Mouse (Mus musculus) midbrain, postnatal 0 days (tissue): ENCODE data around the gene 1700001O22Rik. TPM values are rescaled to one million over a fixed set of nuclear protein-coding genes. Genes with fewer than 3 reads are reported as not detected.

Experiments used
- ATAC-seq: fragments of 200-750 bp; cut with Nextera tagmentation; 2 replicates; pipeline ENCODE4 v1.8.0; 2017; ENCODE audit warnings: moderate number of reproducible peaks, mild to moderate bottlenecking, moderate TSS enrichment, moderate library complexity; ENCODE audit not compliant: low FRiP score
- DNase-seq: peaks from one replicate; pipeline ENCODE4 v3.0.0-alpha.2; 2015; ENCODE audit warnings: low spot score
- H3K27ac ChIP-seq: fragments of 300-500 bp; sonication (generic); 2 replicates; pipeline ENCODE4 v1.5.1; 2014; ENCODE audit warnings: low read depth, mild to moderate bottlenecking, low read length, mixed read lengths
- H3K27me3 ChIP-seq: fragments of 300-500 bp; sonication (generic); 2 replicates; pipeline ENCODE4 v1.6.1; 2014; ENCODE audit warnings: low read length, control low read depth, mixed read lengths; ENCODE audit not compliant: insufficient read depth
- H3K36me3 ChIP-seq: fragments of 300-500 bp; sonication (generic); 2 replicates; pipeline ENCODE4 v1.6.1; 2014; ENCODE audit warnings: low read length, control low read depth, mixed read lengths; ENCODE audit not compliant: insufficient read depth
- H3K4me1 ChIP-seq: fragments of 300-500 bp; sonication (generic); 2 replicates; pipeline ENCODE4 v1.6.1; 2014; ENCODE audit warnings: mild to moderate bottlenecking, control low read depth, antibody characterized with exemption, low read length, mixed read lengths; ENCODE audit not compliant: insufficient read depth
- H3K4me2 ChIP-seq: fragments of 300-500 bp; sonication (generic); 2 replicates; pipeline ENCODE4 v1.6.1; 2014; ENCODE audit warnings: low read depth, mild to moderate bottlenecking, low read length, mixed read lengths; ENCODE audit not compliant: poor library complexity, severe bottlenecking
- H3K4me3 ChIP-seq: fragments of 300-500 bp; sonication (generic); 2 replicates; pipeline ENCODE4 v1.5.1; 2014; ENCODE audit warnings: low read depth, mild to moderate bottlenecking, low read length, moderate library complexity
- H3K9ac ChIP-seq: fragments of 300-500 bp; sonication (generic); replicated peaks from 2 replicates; pipeline ENCODE4 v1.6.1; 2014; ENCODE audit warnings: mild to moderate bottlenecking, low read length, moderate library complexity, mixed read lengths; ENCODE audit not compliant: poor library complexity, severe bottlenecking
- H3K9me3 ChIP-seq: fragments of 300-500 bp; sonication (generic); 2 replicates; pipeline ENCODE4 v1.6.1; 2016; ENCODE audit warnings: low read length, control low read depth
- CTCF ChIP-seq: IDR thresholded peaks from 2 replicates; pipeline ENCODE4 v1.5.1; 2016; ENCODE audit warnings: antibody characterized with exemption, mild to moderate bottlenecking
- WGBS: fragments of 180-500 bp; shearing (Covaris S2); extraction: QIAGEN DNeasy Blood & Tissue Kit; methylation state at CpG from one replicate; pipeline ENCODE4 v1.1.7; 2014; 5-methylcytosine and 5-hydroxymethylcytosine counted together
- polyA plus RNA-seq: library from polyadenylated mRNA; unstranded; fragments of >200 nt; fragmentation: Nextera tagmentation; extraction: Ambion mirVana; gene quantifications from 2 replicates; pipeline ENCODE4 v1.2.1, GENCODE M21; 2015
- total RNA-seq: library from RNA; depleted of rRNA; stranded (reverse); fragments of >200 nt; gene quantifications from 2 replicates; pipeline ENCODE4 v1.2.3, GENCODE M21; 2014

1700001O22Rik gene
- total and polyA plus RNA-seq, 2 experiments from 2014 or later, result 1.5 to 2.4 TPM

DNA sequence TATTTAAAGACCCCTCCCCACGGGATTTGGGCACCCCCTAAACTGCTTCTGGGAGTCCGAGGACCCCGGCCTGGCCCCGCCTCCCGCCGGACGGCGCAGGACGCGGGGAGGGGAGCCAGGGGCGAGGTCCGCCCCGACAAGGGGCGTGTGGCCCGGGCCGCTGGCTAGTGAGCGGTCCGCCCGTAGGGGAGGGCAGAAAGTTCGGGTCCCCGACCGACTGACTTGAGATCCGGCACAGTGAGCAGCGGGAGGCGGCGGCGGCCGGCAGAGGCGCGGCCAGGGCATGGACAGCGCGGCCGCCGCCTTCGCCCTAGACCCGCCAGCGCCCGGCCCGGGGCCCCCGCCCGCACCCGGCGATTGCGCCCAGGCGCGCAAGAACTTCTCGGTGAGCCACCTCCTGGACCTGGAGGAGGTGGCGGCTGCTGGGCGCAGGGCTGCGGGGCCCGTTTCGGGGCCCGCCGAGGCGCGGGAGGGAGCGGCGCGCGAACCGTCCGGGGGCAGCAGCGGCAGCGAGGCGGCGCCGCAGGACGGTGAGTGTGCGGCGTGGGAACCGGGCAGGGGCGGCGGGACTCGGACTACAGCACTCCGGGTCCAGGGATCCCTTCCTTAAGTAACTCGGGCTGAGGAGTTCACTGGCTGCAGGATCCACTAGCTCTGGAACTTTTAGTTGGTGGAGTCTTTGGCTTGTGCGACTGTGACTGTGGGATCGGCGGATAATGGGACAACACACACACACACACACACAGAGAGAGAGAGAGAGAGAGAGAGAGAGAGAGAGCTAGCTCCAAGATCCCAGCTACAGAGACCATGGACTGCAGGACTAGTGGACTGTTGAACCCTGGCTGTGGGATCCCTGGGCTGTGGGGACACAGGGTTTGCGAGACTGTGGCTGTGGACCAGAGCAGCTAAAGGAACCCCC is 42.0 kb upstream of the 1700001O22Rik start:
- Histone ChIP-seq H3K4me2 (peak overlapping the region; percentile 79), H3K4me3 (peak overlapping the region; percentile 40), H3K27me3 (peaks cover 27% of the 10 kb centered on the region), H3K36me3 (no peaks in the 10 kb centered on the region), H3K27ac (no peak overlapping the region), H3K9me3 (no peaks in the 10 kb centered on the region), H3K4me1 (0 out of 2 replicates have a peak, but pooled peaks cover 4% of the 10 kb centered on the region), H3K9ac (peak overlapping the region; percentile 46)
- ATAC-seq, result no peak
- 2% methylated on average over 51 of the region's 80 CpGs for WGBS
- no peak for TF ChIP-seq CTCF
- DNase-seq, result no peak

DNA sequence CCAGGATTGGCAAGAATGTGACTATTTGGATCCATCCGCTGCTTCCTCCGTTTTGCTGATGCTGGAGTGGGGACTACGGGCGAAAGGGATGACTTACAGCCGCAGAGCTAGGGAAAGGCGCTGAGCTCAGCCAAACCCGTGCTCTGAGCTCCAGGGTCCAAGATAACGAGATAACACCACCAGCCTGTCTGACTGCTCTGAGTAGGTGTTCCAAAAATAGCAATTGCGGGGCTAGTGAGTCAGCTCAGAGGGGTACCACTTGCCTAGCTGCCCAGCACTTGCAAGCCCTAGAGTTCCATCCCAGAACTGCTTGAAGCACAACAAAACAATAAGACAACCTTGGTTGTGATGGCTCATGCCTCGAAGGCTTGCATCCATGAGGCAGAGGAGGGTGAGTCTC is 39.2 kb upstream of the 1700001O22Rik start:
- Histone ChIP-seq H3K9me3 (no peaks in the 10 kb centered on the region), H3K4me1 (0 out of 2 replicates have a peak, but pooled peaks cover 4% of the 10 kb centered on the region), H3K36me3 (no peaks in the 10 kb centered on the region), H3K4me3 (no peak overlapping the region), H3K4me2 (no peak overlapping the region), H3K9ac (no peak overlapping the region), H3K27ac (no peak overlapping the region), H3K27me3 (peaks cover 27% of the 10 kb centered on the region)
- no peak for TF ChIP-seq CTCF
- ATAC-seq (no peak), DNase-seq (no peak)
- 58% methylated on average over 10 of the region's 10 CpGs for WGBS

DNA sequence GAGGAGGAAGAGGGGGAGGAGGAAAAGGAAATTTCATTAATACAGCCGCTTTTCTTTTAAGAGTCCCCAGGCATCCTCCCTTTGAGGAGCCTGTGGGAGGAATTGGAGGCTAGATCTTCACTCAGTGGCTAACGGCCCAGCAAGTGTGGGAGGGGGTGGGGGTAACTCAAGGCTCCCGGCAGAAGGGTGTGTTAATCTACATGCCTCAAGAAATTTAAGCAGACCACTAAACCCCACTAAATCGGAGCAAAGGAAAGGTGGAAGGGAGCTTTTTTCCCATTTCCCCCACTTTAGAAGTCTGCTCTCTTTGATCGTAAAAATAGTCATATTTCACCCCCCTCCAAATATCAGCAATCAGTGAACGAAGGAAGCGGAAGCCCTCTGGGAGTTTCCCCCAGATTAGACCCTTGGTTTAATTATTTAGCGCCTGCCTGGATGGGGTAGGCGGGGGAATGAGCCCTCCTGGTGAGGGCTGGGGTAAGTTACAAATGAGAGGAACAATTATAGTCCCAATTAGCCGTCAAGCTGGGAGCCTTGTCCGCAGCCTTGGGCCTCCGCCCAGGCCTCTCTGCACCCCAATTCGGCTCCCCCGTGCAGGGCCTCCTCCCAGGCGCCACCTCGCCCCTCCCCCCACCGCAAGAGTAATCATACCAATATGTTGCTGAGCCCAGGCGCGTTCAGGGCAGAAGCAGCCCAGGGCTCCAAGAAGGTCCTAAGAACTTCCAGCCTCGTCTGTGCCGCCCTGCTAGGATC is 33.0 kb upstream of the 1700001O22Rik start:
- H3K36me3 ChIP-seq, result no peaks in the 10 kb centered on the region
- no peak overlapping the region for H3K4me3 ChIP-seq
- DNase-seq, result no peak
- 16% methylated on average over 21 of the region's 21 CpGs for WGBS
- TF ChIP-seq CTCF, result no peak
- no peaks in the 10 kb centered on the region for H3K4me1 ChIP-seq
- H3K9me3 ChIP-seq, result no peaks in the 10 kb centered on the region
- ATAC-seq, result no peak
- H3K9ac ChIP-seq, result no peak overlapping the region
- no peak overlapping the region for H3K4me2 ChIP-seq
- H3K27ac ChIP-seq, result no peak overlapping the region
- H3K27me3 ChIP-seq, result no peaks in the 10 kb centered on the region

DNA sequence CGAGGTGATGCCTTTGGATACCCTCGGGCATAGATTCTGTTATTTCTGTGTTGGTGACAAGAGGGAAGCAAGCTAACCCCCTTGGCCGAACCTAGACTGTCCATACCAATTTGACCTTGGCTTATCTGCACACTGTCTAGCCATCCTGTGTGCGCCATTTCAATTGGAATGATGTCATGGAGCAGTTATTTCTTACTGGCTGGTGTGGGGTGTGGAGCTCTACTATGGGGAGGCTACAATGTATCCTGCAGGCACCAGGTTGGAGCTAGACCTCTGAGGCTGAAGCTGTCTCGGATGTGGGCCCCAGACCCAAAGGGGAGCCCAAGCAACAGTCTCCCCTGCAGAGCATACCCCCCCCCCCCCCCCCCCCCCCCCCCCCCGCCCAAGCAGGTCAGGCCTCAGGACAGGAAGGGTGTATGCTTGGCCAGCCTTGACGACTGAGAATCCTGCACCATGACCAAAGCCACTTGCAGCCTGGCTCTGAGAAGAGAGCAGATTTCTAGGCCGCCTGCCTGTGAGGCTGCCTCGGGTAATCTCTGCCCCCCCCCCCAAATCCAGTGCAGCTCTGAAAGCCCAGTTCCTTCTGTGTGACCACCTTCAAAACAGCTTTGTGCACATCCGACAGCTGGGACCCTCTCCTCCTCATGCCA is 31.0 kb upstream of the 1700001O22Rik start, which contains the start of gene Prrx2:
Gene Prrx2, plus strand, starts transcription at position 600 of the 650 bp plus-strand sequence.
- TF ChIP-seq CTCF, result no peak
- DNase-seq, result no peak
- H3K9me3 ChIP-seq, result no peaks in the 10 kb centered on the region
- ATAC-seq, result no peak
- H3K27me3 ChIP-seq, result no peaks in the 10 kb centered on the region
- H3K9ac ChIP-seq, result no peak within 1 kb of the TSS
- no peak within 1 kb of the TSS for H3K4me3 ChIP-seq
- H3K4me1 ChIP-seq, result no peaks in the 10 kb centered on the region
- no peak within 1 kb of the TSS for H3K4me2 ChIP-seq
- H3K36me3 ChIP-seq, result no peaks in the 10 kb centered on the region
- no peak within 1 kb of the TSS for H3K27ac ChIP-seq
- 72% methylated on average over 8 of the region's 10 CpGs for WGBS

DNA sequence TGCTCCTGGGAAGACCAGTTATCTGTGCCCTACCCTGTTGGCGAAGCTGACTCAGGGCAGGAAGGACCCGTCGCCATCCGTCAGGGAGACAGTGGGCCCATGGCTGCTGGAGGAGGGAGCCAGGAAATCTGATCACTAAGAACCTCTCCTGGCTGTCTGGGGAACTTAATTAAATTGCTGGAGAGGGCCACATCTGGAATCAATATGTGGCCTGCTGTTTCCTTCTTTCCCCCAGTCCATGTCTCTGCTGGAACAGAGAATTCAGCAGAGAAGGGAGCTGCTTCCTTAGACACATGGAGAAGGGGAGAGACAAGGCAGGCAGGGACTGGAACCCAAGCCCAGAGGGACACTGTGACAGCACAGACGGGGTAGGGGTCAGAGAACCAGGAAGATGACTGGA is 30.2 kb upstream of the 1700001O22Rik start:
- ATAC-seq (no peak), DNase-seq (no peak)
- no peak for TF ChIP-seq CTCF
- no peaks in the 10 kb centered on the region for H3K36me3 ChIP-seq
- no peak overlapping the region for H3K9ac ChIP-seq
- H3K27ac ChIP-seq, result no peak overlapping the region
- 71% methylated on average over 5 of the region's 5 CpGs for WGBS
- H3K4me2 ChIP-seq, result no peak overlapping the region
- no peaks in the 10 kb centered on the region for H3K27me3 ChIP-seq
- no peaks in the 10 kb centered on the region for H3K9me3 ChIP-seq
- H3K4me3 ChIP-seq, result no peak overlapping the region
- no peaks in the 10 kb centered on the region for H3K4me1 ChIP-seq
